Mouse (Mus musculus) embryonic facial prominence, embryonic 11.5 days (tissue): ENCODE results near the gene Brca2. TPM values are rescaled to one million over a fixed set of nuclear protein-coding genes. Genes with fewer than 3 reads are reported as not detected.

Experiments used
- ATAC-seq: fragments of 200-750 bp; cut with Nextera tagmentation; replicated peaks from 2 replicates; pipeline ENCODE4 v1.8.0; 2017; ENCODE audit warnings: low read depth; ENCODE audit not compliant: insufficient number of reproducible peaks, low FRiP score, low TSS enrichment
- DNase-seq: peaks from one replicate; pipeline ENCODE4 v3.0.0-alpha.2; 2015; ENCODE audit warnings: low spot score
- H3K27ac ChIP-seq: fragments of 300-500 bp; sonication (generic); replicated peaks from 2 replicates; pipeline ENCODE4 v1.5.1; 2014; ENCODE audit warnings: mild to moderate bottlenecking, low read depth, low read length, control low read depth
- H3K27me3 ChIP-seq: fragments of 300-500 bp; sonication (generic); 2 replicates; pipeline ENCODE4 v1.6.1; 2014; ENCODE audit warnings: mild to moderate bottlenecking, low read length, moderate library complexity, mixed read lengths; ENCODE audit not compliant: control insufficient read depth, insufficient read depth
- H3K36me3 ChIP-seq: fragments of 300-500 bp; sonication (generic); replicated peaks from 2 replicates; pipeline ENCODE4 v1.6.1; 2014; ENCODE audit warnings: low read depth, mild to moderate bottlenecking, low read length, moderate library complexity, mixed read lengths; ENCODE audit not compliant: control insufficient read depth, insufficient read depth
- H3K4me1 ChIP-seq: fragments of 300-500 bp; sonication (generic); 2 replicates; pipeline ENCODE4 v1.6.1; 2014; ENCODE audit warnings: low read length, mixed read lengths; ENCODE audit not compliant: control insufficient read depth, insufficient read depth
- H3K4me2 ChIP-seq: fragments of 300-500 bp; sonication (generic); 2 replicates; pipeline ENCODE4 v1.6.1; 2014; ENCODE audit warnings: low read depth, mild to moderate bottlenecking, control low read depth, low read length, moderate library complexity
- H3K4me3 ChIP-seq: fragments of 300-500 bp; sonication (generic); 2 replicates; pipeline ENCODE4 v1.5.1; 2014; ENCODE audit warnings: low read depth, low read length, control low read depth
- H3K9ac ChIP-seq: fragments of 300-500 bp; sonication (generic); replicated peaks from 2 replicates; pipeline ENCODE4 v1.6.1; 2014; ENCODE audit warnings: mild to moderate bottlenecking, control low read depth, low read length
- H3K9me3 ChIP-seq: fragments of 300-500 bp; sonication (generic); replicated peaks from 2 replicates; pipeline ENCODE4 v1.6.1; 2016; ENCODE audit warnings: mild to moderate bottlenecking, low read length, inconsistent platforms, mixed read lengths; ENCODE audit not compliant: control insufficient read depth
- WGBS: fragments of 180-500 bp; shearing (Covaris S2); extraction: QIAGEN DNeasy Blood & Tissue Kit; methylation state at CpG from one replicate; pipeline ENCODE4 v1.1.7; 2014; 5-methylcytosine and 5-hydroxymethylcytosine counted together
- polyA plus RNA-seq: library from polyadenylated mRNA; unstranded; fragments of >200 nt; fragmentation: Nextera tagmentation; extraction: Ambion mirVana; gene quantifications from 2 replicates; pipeline ENCODE4 v1.2.1, GENCODE M21; 2014

The Brca2 gene
- polyA plus RNA-seq, 1 experiment from 2014 or later, result 29.6 TPM

- H3K9me3 ChIP-seq, result no peaks in the 10 kb centered on the region
- H3K4me2 ChIP-seq, result no peak overlapping the region
- H3K27me3 ChIP-seq, result no peaks in the 10 kb centered on the region
- no peaks in the 10 kb centered on the region for H3K4me1 ChIP-seq
- no peak overlapping the region for H3K27ac ChIP-seq
- DNase-seq, result no peak
- H3K9ac ChIP-seq, result no peak overlapping the region
- WGBS, result 97% methylated on average over 6 of the region's 6 CpGs
- H3K4me3 ChIP-seq, result no peak overlapping the region
- no peaks in the 10 kb centered on the region for H3K36me3 ChIP-seq
- ATAC-seq, result no peak
Measured at GRCm38 (mm10) chr5:150606131-150606530, 83.7 kb downstream of the Brca2 start.

DNA sequence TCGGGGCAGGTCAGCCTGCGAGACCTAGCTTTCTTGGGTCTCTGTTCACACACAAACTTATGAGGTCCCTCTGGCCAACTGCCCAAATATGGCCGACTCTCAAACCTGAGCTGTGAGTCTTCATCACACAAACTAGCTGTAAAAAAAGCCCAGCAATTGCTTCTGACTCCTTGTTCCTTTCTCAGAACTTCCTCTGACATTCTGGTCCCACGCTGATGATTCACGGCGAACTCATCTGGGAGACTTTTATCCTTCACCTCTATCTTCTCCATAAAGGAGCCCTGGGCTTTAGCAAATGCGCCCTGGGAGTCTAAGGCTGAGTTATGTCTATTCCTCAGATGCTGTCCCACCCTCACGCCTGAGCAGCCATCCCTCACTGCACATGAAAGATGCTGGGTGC is 85.2 kb downstream of the Brca2 start:
- 91% methylated on average over 8 of the region's 8 CpGs for WGBS
- no peak overlapping the region for H3K27ac ChIP-seq
- H3K4me1 ChIP-seq, result no peaks in the 10 kb centered on the region
- DNase-seq, result no peak
- ATAC-seq, result no peak
- H3K4me3 ChIP-seq, result no peak overlapping the region
- H3K4me2 ChIP-seq, result no peak overlapping the region
- no peak overlapping the region for H3K9ac ChIP-seq
- no peaks in the 10 kb centered on the region for H3K27me3 ChIP-seq
- no peaks in the 10 kb centered on the region for H3K9me3 ChIP-seq
- no peaks in the 10 kb centered on the region for H3K36me3 ChIP-seq

GRCm38 (mm10) chr5:150611136-150611535 is 88.7 kb downstream of the Brca2 start:
- DNase-seq (no peak), ATAC-seq (no peak)
- no peaks in the 10 kb centered on the region for H3K9me3 ChIP-seq
- H3K9ac ChIP-seq, result no peak overlapping the region
- no peak overlapping the region for H3K27ac ChIP-seq
- WGBS, result 63% methylated on average over 1 of the region's 1 CpGs
- no peaks in the 10 kb centered on the region for H3K4me1 ChIP-seq
- no peak overlapping the region for H3K4me3 ChIP-seq
- H3K4me2 ChIP-seq, result no peak overlapping the region
- H3K36me3 ChIP-seq, result no peaks in the 10 kb centered on the region
- H3K27me3 ChIP-seq, result no peaks in the 10 kb centered on the region

- H3K4me1 ChIP-seq, result no peaks in the 10 kb centered on the region
- H3K27ac ChIP-seq, result no peak overlapping the region
- H3K4me3 ChIP-seq, result no peak overlapping the region
- DNase-seq (no peak), ATAC-seq (no peak)
- H3K9ac ChIP-seq, result no peak overlapping the region
- H3K4me2 ChIP-seq, result no peak overlapping the region
- no peaks in the 10 kb centered on the region for H3K36me3 ChIP-seq
- 66% methylated on average over 12 of the region's 12 CpGs for WGBS
- no peaks in the 10 kb centered on the region for H3K9me3 ChIP-seq
- no peaks in the 10 kb centered on the region for H3K27me3 ChIP-seq
Measured at GRCm38 (mm10) chr5:150611697-150612096, 89.3 kb downstream of the Brca2 start.

GRCm38 (mm10) chr5:150614054-150614453 is 91.6 kb downstream of the Brca2 start:
- H3K4me2 ChIP-seq, result no peak overlapping the region
- ATAC-seq (no peak), DNase-seq (no peak)
- no peaks in the 10 kb centered on the region for H3K4me1 ChIP-seq
- H3K27ac ChIP-seq, result no peak overlapping the region
- no peaks in the 10 kb centered on the region for H3K9me3 ChIP-seq
- H3K9ac ChIP-seq, result no peak overlapping the region
- H3K27me3 ChIP-seq, result no peaks in the 10 kb centered on the region
- H3K36me3 ChIP-seq, result no peaks in the 10 kb centered on the region
- 82% methylated on average over 2 of the region's 2 CpGs for WGBS
- H3K4me3 ChIP-seq, result no peak overlapping the region

DNA sequence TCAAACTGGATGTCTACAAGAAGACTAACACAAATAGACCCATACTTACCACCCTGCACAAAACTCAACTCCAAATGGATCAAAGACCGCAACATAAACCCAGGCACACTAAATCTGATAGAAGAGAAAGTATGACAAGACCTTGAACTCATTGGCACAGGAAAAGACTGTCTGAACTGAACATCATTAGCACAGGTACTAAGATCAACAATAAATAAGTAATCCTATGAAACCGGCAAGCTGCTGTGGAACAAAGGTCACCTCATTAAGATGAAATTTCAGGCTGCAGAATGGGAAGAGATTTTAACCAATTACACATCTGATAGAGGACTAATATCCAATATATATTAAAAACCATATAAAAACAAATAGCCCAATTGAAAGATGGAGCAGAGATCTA is 93.8 kb downstream of the Brca2 start:
- H3K9me3 ChIP-seq, result no peaks in the 10 kb centered on the region
- H3K9ac ChIP-seq, result no peak overlapping the region
- H3K27me3 ChIP-seq, result no peaks in the 10 kb centered on the region
- no peak overlapping the region for H3K4me2 ChIP-seq
- ATAC-seq (no peak), DNase-seq (no peak)
- 86% methylated on average over 2 of the region's 2 CpGs for WGBS
- no peak overlapping the region for H3K27ac ChIP-seq
- no peaks in the 10 kb centered on the region for H3K36me3 ChIP-seq
- H3K4me3 ChIP-seq, result no peak overlapping the region
- H3K4me1 ChIP-seq, result no peaks in the 10 kb centered on the region

DNA sequence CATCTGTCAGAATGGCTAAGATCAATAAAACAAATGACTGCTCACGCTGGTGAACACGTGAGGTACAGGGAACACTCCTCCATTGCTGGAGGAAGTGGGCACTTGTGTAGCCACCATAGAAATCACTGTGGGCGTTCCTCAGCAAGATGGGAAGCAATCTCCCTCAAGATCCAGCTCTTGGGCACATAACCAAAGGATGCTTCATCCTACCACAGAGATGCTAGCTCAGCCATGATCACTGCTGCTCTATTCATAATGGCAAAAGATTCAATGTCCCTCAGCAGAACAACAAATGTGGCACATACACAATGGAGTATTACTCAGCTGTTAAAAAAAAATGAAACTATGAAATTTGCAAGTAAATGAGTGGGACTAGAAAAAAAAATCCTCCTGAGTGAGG is 94.3 kb downstream of the Brca2 start:
- H3K4me1 ChIP-seq, result no peaks in the 10 kb centered on the region
- H3K9ac ChIP-seq, result no peak overlapping the region
- no peaks in the 10 kb centered on the region for H3K27me3 ChIP-seq
- DNase-seq (no peak), ATAC-seq (no peak)
- no peak overlapping the region for H3K4me2 ChIP-seq
- no peaks in the 10 kb centered on the region for H3K36me3 ChIP-seq
- H3K4me3 ChIP-seq, result no peak overlapping the region
- 78% methylated on average over 3 of the region's 3 CpGs for WGBS
- no peak overlapping the region for H3K27ac ChIP-seq
- H3K9me3 ChIP-seq, result no peaks in the 10 kb centered on the region

- Histone ChIP-seq H3K27me3 (no peaks in the 10 kb centered on the region), H3K9me3 (no peaks in the 10 kb centered on the region), H3K36me3 (no peaks in the 10 kb centered on the region), H3K4me2 (no peak overlapping the region), H3K9ac (no peak overlapping the region), H3K4me3 (no peak overlapping the region), H3K27ac (no peak overlapping the region), H3K4me1 (no peaks in the 10 kb centered on the region)
- 88% methylated on average over 10 of the region's 10 CpGs for WGBS
- ATAC-seq, result no peak
- DNase-seq, result no peak
Measured at GRCm38 (mm10) chr5:150618599-150619355, 96.3 kb downstream of the Brca2 start.
